Mouse (Mus musculus) adrenal gland, adult 18-20 months (tissue): ENCODE measurements around the gene U90926. TPM values are rescaled to one million over a fixed set of nuclear protein-coding genes. Genes with fewer than 3 reads are reported as not detected.
A peak's percentile ranks its signal among the peaks of the same experiment; 100 is the strongest.

Experiments
- DNase-seq, 2 experiments: peaks; one replicate each; pipeline ENCODE4 v3.0.0; 2021 to 2022; ENCODE audit warnings: low spot score in 2 of 2
- long read RNA-seq, 2 experiments: library from polyadenylated mRNA; stranded (forward); transcript quantifications; one replicate each; pipeline ENCODE4 v2.0.0; 2021
- total RNA-seq, 2 experiments: library from RNA; stranded (reverse); gene quantifications; 1 replicate in 1 of 2; 2 replicates in 1 of 2; pipeline ENCODE4 v1.2.3; 2021

U90926 gene
- not detected for total RNA-seq
- long read RNA-seq, experiment 1: 0 reads
- long read RNA-seq, experiment 2: 0 reads

DNA sequence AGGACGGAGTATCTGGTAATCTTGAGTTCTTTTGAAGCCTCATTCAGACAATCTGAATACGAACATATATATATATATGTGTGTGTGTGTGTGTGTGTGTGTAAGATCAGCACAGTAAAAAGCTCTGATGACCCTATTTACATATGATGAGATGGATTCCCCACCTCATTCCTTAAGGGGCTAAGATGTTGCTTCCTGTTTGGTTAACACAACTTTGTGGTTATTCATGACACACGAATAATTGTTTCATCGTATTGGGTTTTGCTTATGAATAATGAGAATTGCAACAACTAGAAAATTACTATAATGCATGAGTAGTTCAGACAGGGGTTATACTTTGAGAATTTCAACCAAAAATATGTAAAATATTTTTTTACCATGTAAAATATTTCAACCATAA lies at the start of gene U90926:
Gene U90926 (minus strand): TSS at position 101 of the 400 bp plus-strand sequence.
- no peak for DNase-seq

DNA sequence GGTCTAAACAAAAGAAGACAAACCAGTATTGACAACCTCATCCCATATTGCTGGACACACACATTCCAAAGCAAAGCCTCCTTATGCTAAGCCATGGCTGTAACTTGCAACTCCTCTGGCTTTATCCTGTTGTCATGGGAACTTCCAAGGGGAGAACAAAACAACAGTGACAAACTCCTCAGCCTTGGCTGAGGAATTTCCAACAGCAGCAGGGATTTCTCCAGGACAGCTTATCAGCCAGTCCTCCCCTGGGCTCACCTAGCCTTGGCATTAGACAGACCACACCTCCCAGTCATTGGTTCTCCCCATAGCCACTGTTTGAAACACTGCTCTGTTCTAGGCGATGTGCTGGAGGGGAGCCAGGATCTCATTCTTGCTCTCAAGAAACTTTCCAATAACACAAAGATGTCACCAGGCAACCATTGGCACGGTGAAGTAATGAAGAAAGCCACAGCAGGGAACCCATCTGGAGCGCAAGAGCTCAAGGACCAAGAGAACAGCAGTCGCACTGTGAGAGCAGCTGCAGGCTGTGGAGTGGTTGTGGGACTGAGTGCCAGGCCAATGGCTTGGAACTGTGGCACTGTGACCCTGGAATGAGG lies 48.7 kb upstream of the U90926 start:
- peak in 1 of 2 experiments; percentile 30 for DNase-seq

DNA sequence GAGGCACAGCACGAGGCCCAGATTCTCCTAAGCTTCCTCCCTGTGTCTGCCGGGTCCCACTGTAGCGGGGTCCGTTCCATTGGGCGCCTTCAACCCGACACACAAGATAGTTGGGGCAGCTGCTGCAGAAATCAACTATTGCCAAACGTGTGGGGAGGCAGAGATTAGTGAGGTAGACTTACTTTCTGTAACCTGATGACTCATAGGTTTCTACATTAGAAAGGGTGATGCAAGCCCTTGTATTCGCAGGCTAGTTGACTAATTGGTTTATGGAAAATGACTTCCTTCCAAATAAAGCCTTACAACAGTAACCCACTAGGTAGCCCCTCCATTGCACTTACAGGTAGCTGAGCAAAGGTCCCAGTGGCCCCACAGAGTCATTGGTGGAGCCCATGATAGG lies 47.4 kb upstream of the U90926 start:
- DNase-seq: no peak

DNA sequence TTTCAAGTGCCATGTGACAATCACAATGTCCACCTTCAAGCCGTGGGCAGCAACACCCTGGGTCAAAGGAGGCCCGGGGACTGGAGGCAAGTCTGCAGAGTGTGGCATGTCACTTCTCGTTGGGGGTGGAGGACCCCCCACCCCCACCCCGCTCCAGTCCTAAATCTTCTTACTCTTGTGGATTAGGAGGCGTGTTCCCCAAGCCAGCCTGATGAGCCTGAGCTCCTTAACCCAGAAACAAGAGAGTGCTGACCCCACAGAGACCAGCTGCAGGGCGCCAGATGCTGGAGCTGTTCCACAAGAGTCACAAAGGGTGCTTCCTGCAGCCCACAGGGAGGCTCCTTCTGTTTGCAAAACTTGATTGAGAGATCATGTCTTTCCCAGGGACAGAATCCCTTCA lies 41.0 kb upstream of the U90926 start, which contains the start of gene Ppef2:
Gene Ppef2 (minus strand): TSS at position 61 of the 400 bp plus-strand sequence.
- no peak for DNase-seq

DNA sequence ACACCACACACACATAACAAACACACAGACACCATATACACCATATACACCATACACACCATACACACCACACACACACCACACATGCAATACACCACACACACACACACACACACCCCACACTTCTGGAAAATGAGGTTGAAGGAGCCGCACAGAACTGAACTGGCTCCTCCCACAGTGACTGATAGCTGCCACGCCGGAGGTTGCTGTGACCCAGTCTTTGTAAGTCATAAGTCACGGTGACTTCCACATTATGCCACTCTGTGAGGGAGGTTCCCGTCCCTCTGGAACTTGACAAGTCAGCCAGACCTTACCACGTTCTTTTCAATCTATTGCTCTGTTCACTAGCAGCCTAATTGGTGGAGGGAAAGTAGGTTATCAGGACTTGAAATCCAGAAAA lies 39.3 kb upstream of the U90926 start:
- no peak for DNase-seq

DNA sequence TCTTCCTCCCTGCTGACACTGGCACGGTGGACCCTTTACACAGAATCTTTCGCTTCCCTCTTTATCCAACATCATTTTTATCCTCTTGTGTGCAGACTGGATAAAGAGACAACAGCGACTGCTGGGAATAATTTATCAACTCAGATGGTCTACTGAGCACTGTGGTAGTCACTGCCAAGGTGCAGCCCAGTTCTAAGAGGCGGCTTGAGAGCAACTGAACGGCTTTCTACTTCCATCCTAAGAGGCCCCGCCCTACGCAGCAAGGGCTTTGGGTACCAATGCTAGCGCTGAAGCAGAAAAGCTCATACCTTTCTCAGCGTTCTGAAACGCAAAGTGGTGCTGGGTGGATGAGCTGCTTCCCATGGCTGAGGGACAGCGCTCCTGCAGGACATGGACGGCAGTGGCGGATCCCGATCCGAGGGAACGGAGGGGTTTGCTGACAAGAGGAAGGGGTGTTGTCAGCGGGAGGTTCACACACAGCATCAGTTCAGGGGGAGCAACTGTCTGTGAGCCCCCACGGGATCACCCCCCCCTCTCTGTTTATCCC lies 37.7 kb upstream of the U90926 start:
- DNase-seq: no peak

DNA sequence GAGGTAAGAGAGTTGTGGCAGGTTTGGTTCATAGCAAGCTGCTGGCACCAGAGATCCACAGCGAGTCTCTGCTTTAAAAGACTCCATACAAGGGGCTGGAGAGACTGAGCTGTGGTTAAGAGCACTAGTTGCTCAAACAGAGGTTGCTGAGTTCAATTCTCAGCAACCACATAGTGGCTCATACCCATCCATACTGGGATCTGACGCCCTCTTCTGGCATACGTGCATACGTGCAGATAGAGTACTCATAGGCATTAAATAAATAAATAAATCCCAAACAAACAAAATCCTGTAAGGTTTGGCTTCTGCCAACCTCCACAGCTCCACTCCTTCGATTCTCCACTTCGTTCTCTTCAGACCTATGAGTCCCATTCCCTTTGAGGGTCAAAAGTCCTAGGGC lies 36.8 kb upstream of the U90926 start:
- DNase-seq: no peak

DNA sequence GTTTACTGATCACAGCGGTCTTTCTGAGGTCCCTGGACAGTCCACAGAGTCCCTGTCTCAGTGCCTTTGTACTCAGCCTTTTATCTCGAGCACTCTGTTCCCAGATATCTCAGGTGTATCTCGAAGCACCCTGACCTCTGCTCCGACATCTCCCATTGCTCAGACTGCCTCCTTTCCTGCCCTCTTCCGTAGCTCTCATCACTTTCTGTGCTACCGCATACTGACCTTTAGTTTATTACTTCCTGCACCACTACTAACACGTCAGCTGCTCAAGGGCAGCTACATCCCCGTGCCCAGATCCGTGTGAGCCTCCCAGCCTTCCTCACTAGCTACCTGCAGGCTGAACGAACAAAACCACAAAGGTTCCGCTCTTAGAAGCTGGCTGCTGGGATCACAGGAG lies 33.4 kb upstream of the U90926 start:
- DNase-seq: no peak

DNA sequence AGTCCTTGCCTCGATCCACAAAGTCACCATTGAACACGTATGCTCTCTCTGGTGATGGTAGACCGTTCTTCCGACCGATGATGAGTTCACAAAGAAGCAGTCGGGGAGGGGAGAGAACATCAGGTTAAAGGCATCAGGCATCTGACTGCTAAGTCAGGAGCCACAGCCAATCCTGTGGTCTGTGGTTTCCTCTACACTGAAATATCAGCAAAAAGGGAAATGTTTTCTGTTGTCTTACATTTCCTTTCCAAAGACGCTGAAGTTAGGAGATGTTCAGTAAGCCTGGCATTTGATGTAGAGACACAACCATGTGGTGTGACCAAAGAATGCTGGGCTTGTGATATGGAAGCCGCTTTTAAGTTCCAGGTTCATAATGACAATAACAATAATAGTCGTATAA lies 30.3 kb upstream of the U90926 start:
- DNase-seq: no peak

DNA sequence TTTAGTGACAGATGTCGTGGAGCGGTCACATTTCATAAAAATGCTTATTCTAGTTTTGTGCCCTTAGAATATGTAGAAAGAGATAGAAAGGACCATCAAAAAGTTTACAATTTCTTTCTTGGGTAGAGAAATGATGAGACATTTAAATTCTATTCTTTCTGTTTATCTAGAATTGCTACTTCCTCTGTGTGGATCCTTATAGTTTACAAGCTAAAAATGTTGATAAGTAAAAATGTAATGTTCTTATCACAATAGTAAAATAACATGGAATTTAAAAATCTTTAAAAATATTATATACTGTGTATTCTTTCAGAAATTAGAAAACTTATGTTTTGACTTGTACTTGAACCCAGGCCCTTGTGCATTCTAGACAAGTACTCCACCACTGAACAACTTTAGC lies 29.7 kb upstream of the U90926 start:
- no peak for DNase-seq

DNA sequence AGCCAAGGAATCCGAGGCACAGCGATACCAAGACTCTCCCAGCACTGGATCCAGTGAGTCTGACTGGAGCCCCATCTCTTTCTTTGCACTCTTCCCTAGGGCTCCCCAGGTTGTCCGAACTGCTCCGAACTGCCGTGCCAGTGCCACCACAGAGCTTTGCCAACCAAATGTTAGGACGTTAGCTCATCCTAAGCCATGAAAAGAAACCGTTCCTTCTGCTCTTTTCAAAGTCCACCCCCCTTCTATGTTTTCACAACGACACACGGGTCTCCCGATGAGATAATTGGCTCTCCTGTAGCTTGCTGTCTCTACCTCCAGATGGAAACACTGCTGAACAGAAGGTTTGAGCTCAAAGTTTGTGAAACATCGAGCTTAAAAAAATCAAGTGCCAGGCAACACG lies 25.6 kb upstream of the U90926 start:
- DNase-seq: no peak

DNA sequence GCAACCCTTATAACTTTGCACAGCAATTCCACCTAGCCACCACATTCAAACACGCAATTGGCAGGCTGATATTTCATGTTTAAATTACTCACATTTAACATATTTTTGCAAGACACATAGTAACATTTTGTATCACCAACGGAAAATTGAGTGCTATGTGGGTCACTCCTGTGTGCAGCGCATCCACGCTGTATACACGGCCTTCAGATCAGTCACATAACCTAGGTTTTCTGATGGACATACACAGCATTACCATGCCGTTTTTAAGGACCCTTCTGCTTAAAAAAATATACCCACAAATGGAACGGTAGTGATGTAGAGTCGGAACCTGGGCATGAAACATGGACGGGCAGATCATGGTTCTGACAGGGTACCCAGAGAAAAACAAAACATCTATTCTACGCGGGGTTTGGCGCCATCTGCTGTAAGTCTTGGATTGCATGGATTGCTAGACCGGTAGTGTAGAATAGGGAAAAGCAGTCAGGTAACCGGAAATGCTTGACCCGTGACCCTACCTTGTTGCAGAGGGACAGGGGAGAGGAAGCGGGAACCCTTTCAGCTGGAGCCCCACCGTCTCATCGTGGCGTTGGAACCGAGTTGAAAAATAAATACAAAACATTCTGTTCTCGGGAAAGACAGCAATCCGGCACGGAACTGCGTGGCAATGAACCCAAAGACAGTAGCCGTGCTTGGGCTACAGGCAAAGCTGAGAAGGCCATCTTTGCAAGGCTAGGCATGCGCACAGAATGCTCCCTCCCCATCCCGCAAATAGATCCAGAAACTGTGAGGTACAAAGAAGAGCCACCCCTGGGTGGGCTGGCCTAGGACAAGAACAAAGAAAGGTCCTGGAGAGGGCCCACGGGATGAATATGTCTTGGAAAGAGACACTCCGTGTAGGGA lies 24.4 kb upstream of the U90926 start:
- DNase-seq: peak; percentile 64 to 67

DNA sequence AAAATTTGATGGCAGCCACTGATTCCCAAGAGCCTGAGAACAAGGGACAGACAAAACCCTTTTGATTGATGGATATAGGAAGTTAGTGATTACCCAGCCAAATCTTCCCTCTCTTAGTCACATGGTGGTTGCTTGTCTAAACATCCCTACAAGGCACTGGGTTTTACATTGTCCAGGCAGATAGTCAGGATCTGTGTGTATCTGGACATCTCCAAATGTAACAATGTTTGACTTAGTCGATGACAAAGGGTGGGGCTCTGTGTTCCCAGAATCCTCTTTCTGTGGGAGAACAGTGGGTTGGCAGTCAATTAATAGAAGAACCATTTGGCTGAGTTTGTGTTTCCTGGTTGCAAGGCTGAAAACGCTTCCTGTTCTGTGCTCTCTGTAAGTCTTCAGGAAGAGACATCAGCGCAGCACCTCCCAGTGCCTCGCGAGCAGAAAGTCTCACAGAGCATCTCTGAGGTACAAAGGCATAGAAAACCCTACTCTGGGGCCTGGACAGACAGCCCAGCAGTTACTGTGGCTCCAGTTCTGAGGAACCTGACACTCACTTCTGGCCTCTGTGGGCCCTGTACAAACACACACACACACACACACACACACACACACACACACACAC lies 19.8 kb upstream of the U90926 start:
- no peak for DNase-seq

DNA sequence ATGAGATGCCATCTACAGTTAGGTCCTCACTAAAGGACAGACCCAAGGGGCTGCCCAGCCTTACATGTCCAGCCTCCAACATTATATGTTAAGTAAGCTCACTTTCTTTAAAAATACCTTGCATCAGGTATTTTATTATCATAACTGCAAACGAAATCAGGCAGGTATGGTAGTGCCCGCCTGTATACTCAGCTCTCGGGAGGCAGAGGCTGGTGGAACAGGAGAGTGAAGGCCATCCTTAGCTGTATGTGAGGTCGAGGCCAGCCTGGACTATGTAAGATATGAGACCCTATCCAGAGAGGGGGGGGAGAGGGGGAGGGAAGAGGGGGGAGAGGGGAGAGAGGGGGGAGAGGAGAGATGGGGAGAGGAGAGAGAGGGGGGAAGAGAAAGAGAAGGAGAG lies 18.2 kb upstream of the U90926 start:
- DNase-seq: no peak

DNA sequence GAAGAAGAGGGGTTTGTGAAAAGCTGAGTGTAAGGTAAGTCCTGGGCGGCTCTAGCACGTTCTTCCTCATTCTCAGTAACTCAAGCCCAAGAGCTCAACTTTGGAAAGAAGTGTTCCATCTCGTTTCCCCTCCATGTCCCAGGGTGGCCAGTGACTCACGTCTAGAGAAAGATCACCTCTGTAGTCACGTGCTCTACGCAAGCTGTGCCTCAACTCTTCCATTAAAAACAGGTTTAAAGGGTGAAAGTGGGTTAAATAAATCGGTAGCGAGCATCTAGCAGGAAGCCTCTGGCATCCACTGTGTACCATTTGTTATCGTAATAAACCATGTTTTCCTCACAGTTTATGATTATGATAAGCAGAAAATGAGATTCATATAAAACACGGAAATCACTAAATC lies 16.6 kb upstream of the U90926 start:
- no peak for DNase-seq

DNA sequence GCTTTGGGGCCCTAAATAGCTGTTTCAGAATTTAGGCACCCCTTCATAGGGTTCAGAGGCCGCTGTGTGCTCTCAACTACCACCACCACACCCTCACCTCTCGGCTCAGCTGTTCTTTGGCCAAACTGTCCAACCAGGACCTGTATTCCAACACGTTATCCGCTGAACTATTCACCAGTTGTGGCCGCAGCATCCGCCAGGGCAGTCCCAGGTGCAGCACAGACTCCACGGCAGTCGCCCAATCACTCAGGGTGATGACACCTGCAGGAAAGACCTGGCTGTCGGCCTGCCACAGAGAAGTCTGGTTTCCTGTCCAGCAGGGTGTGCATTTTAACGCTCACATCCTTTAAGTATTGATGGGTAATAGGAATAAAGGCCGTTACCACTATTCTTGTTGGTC lies 15.1 kb upstream of the U90926 start:
- DNase-seq: no peak

DNA sequence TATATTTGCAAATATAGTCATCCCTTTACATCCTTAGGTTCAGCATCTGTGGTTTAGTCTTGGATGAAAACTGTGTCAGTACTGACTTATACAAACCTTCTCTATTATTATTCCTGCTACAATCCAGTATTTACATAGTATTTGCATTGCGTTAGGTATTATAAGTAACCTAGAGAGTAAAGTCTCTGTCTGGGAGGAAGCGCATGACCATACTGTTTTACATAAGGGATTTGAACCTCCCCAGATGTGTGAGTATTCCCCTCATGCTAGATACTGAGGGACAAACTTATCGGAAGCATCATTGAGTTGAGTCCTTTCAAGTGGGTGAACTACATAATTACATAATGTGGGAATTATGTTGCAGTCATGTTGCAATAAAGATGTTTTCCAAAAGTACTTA lies 14.3 kb upstream of the U90926 start:
- DNase-seq: no peak

DNA sequence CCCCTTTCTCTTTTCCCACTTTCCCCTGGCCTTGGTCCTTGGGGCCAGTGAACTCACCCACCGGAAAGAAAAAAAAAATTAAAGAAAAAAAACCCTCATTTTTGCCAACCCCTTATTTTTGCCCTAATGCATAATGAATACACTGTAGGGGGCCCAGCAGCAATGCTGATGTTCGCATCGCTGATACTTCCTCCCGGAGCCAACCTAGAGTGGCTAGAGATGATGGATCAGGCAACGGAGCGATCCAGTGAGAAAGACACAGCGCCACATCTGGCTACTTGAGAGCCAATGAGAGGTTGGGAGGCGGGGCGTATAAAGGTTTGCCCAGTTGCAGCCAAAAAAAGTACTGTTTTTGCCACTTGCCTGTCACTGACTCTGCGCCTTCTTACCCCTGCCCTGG lies 13.6 kb upstream of the U90926 start:
- DNase-seq: no peak

DNA sequence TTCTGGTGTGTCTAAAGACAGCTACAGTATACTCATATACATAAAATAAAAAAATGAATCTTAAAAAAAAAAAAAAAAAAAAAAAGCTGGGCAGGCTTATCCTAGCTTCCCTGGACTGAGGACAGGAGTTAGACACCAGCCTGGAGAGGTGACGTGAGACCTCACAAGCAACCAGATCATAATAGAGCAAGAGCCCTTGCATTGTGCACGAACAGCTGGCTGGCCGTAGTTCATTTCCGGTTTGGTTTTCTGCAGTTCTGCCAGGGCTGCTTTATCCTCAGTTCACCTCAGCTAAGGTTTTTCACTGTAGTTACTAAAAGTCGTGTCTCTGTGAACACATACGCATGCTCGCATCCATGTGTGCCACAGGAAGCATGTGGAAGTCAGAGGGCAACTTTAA lies 12.6 kb upstream of the U90926 start:
- no peak for DNase-seq

DNA sequence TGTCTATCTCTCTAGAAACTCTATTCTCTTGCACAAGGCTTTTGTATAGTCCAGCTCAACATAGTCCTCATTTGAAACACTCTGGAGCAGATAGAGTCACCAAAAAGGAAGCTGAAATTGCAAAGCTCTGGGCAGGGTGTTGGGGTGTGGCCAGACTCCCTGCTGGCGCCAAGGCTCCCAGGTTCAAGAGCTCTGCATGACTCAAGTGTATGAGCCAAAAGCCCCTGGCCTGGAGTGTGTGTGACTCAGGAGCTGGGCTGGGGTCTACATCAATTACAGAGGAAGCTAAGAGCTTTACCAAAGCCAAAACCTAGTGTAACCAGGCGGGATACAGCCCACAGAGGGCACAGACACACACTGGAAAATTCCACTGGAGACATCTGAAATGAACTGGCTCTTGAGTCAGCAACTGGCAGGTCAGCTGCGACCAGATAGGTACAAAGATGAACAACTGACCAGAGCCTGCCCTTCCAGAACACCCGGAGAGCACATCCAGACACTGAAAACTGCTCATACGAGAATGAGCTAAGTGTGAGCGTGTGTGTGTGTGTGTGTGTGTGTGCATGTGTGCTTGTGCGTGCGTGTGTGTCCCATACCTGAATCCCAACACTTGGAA lies 5.2 kb upstream of the U90926 start:
- DNase-seq: no peak

DNA sequence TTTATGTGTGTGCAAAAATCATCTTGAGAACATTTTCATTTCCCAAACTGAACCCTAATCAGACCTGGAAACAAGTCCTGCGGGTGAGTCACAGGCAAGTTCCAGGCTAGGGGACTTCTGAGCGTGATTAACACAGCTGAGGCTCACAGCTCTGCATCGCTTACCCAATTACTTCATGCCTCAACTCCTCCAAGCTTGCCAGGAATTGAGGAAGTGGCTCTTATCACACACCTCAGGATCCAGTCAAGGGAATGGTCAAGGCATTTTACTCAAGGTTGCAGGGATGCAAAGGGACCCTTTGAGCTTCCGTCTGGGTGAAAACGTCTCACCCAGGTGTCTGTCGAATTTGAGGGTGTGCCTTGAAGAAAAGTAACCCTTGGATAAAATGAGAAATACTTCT lies 4.6 kb upstream of the U90926 start:
- DNase-seq: no peak
